Mouse (Mus musculus) adrenal gland (tissue): ENCODE measurements around the gene Nr2f6.

Experiments used
- intact Hi-C: fragments of 180-260 bp; cut with DNase I; formaldehyde crosslinking; loops from one replicate; pipeline ENCODE4 v1.15.1; 2025
- long read RNA-seq, 2 experiments: library from polyadenylated mRNA; unstranded; transcript quantifications; one replicate each; pipeline ENCODE4 v2.0.0; 2020; ENCODE audit warnings: borderline replicate concordance in 1 of 2; ENCODE audit not compliant: insufficient replicate concordance in 1 of 2

Gene Nr2f6
- long read RNA-seq, experiment 1, transcript Nr2f6-201 (4 exons, 2,218 nt), result major isoform, 23 of 28 reads
- long read RNA-seq, experiment 1, partial matches to known transcripts, result 2 of 28 reads
- long read RNA-seq, experiment 1, other reads (novel, unspliced or antisense), result 3 of 28 reads
- long read RNA-seq, experiment 2, transcript Nr2f6-201 (4 exons, 2,218 nt), result major isoform, 55 of 70 reads
- long read RNA-seq, experiment 2, partial matches to known transcripts, result 3 of 70 reads
- long read RNA-seq, experiment 2, other reads (novel, unspliced or antisense), result 12 of 70 reads

- intact Hi-C loops, result no loop called here
These were observed at the start of gene Nr2f6 for GRCm38 (mm10) chr8:71381421-71381970. Nr2f6 (minus strand) TSS chr8:71381960.

GRCm38 (mm10) chr8:71422121-71422520 is 40.4 kb upstream of the Nr2f6 start:
- intact Hi-C loops, result no loop called here

GRCm38 (mm10) chr8:71411535-71412273 is 29.9 kb upstream of the Nr2f6 start:
- intact Hi-C loops, result no loop called here

- intact Hi-C loops, result no loop called here
These were observed 26.5 kb upstream of the Nr2f6 start for GRCm38 (mm10) chr8:71408231-71408630.

GRCm38 (mm10) chr8:71407441-71407840 is 25.7 kb upstream of the Nr2f6 start:
- intact Hi-C loops, result loop anchor here (2.0 kb wide), 1 partner anchor 41 kb away; the partner anchor contains the start of gene Use1

GRCm38 (mm10) chr8:71406099-71407015 is 24.6 kb upstream of the Nr2f6 start:
- intact Hi-C loops, result loop anchor here (2.0 kb wide), 1 partner anchor 40 kb away; the partner anchor contains the start of gene Use1

- intact Hi-C loops, result loop anchor here (2.0 kb wide), 1 partner anchor 39 kb away; the partner anchor contains the start of gene Use1
These were observed 23.8 kb upstream of the Nr2f6 start, which contains the start of gene Ankle1 for GRCm38 (mm10) chr8:71405401-71406098. Ankle1 (plus strand) TSS chr8:71406010.

- intact Hi-C loops, result no loop called here
These were observed 23.2 kb upstream of the Nr2f6 start for GRCm38 (mm10) chr8:71404951-71405351.

- intact Hi-C loops, result no loop called here
These were observed 22.3 kb upstream of the Nr2f6 start for GRCm38 (mm10) chr8:71404011-71404410.

GRCm38 (mm10) chr8:71403107-71403885 is 21.5 kb upstream of the Nr2f6 start:
- intact Hi-C loops, result no loop called here

GRCm38 (mm10) chr8:71402446-71402964 is 20.7 kb upstream of the Nr2f6 start:
- intact Hi-C loops, result no loop called here

- intact Hi-C loops, result no loop called here
These were observed 19.7 kb upstream of the Nr2f6 start for GRCm38 (mm10) chr8:71401454-71401853.

- intact Hi-C loops, result no loop called here
These were observed 19.1 kb upstream of the Nr2f6 start for GRCm38 (mm10) chr8:71400826-71401225.

- intact Hi-C loops, result no loop called here
These were observed 15.9 kb upstream of the Nr2f6 start for GRCm38 (mm10) chr8:71397701-71398100.

- intact Hi-C loops, result no loop called here
These were observed 15.0 kb upstream of the Nr2f6 start, which contains the start of gene Babam1 for GRCm38 (mm10) chr8:71396639-71397305. Babam1 (plus strand) TSS chr8:71396861.

- intact Hi-C loops, result no loop called here
These were observed 13.9 kb upstream of the Nr2f6 start, which contains the start of gene Ushbp1 for GRCm38 (mm10) chr8:71395629-71396028. Ushbp1 (minus strand) TSS chr8:71395802.

- intact Hi-C loops, result no loop called here
These were observed 13.3 kb upstream of the Nr2f6 start for GRCm38 (mm10) chr8:71395071-71395470.

GRCm38 (mm10) chr8:71394481-71394880 is 12.7 kb upstream of the Nr2f6 start:
- intact Hi-C loops, result no loop called here

- intact Hi-C loops, result no loop called here
These were observed 11.1 kb upstream of the Nr2f6 start for GRCm38 (mm10) chr8:71392871-71393270.
